Mouse (Mus musculus): Measurements from ENCODE around the gene Snrpd2. TPM values are rescaled to one million over a fixed set of nuclear protein-coding genes. Genes with fewer than 3 reads are reported as not detected.

Gene Snrpd2
- polyA plus RNA-seq, 1 experiment from 2014 or later = 167 TPM

DNA sequence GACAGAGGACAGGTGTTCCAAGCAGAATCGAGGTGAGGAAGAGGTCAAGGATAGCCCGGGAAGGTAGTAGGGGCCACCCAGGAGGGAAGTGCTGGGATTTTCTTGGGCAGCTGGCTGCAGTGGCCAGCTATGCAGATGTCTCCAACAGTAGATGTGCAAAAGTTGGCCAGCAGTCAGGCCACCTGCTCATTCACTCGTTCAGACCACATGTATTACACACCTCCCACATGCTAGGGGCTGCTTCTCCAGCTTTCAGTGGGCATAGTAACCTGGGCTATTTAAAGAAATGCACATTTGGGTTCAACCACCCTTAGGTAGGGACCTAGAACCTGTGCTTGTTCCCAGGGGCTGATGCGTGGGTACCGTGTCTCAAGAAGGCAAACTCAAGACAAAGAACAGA is 21.8 kb upstream of the Snrpd2 start:
- ATAC-seq (ENCODE audit: insufficient number of reproducible peaks, insufficient read depth, low FRiP score, low TSS enrichment, low read depth) = no peak
- H3K27me3 ChIP-seq = no peaks in the 10 kb centered on the region
- H3K9me3 ChIP-seq = no peaks in the 10 kb centered on the region
- H3K36me3 ChIP-seq = peaks cover 26% of the 10 kb centered on the region
- H3K4me2 ChIP-seq = no peak overlapping the region
- peaks cover 13% of the 10 kb centered on the region for H3K4me1 ChIP-seq
- no peak overlapping the region; the same call in 1 of the 2 replicates for H3K27ac ChIP-seq
- WGBS = 89% methylated on average over 5 of the region's 5 CpGs
- no peak overlapping the region for H3K9ac ChIP-seq
- no peak overlapping the region for H3K4me3 ChIP-seq

- WGBS = 93% methylated on average over 5 of the region's 5 CpGs
- H3K4me3 ChIP-seq = no peak overlapping the region
- no peak for ATAC-seq (ENCODE audit: insufficient number of reproducible peaks, insufficient read depth, low FRiP score, low TSS enrichment, low read depth)
- peaks cover 13% of the 10 kb centered on the region for H3K4me1 ChIP-seq
- peaks cover 29% of the 10 kb centered on the region for H3K36me3 ChIP-seq
- H3K27ac ChIP-seq = no peak overlapping the region
- H3K4me2 ChIP-seq = no peak overlapping the region
- no peaks in the 10 kb centered on the region for H3K27me3 ChIP-seq
- no peaks in the 10 kb centered on the region for H3K9me3 ChIP-seq
- 0 out of 2 replicates have a peak overlapping the region, but pooled peaks have one; percentile 6 for H3K9ac ChIP-seq
Observed at GRCm38 (mm10) chr7:19129396-19129795, 20.1 kb upstream of the Snrpd2 start.

DNA sequence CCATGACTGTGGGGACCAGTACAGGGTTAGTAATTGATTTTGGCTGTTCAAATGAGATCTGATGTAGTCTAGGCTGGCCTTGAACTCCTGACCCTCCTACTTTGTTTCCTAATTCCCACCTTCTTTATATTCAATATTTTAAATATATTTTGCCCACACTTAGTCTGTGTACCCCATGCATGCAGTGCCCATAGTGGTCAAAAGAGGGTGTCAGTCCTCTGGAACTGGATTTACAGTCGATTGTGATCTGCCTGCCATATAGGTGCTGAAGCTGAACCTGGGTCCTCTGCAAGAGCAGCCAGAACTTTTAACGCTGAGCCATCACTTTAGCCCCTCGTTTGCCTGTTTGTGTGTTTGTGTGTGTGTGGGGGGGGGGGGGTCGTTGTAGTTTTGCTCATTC is 18.9 kb upstream of the Snrpd2 start:
- Histone ChIP-seq H3K27me3 (no peaks in the 10 kb centered on the region), H3K4me2 (peak overlapping the region; percentile 66), H3K4me3 (peak overlapping the region; percentile 51), H3K4me1 (peaks cover 13% of the 10 kb centered on the region), H3K36me3 (peaks cover 39% of the 10 kb centered on the region), H3K9ac (peak overlapping the region; percentile 54), H3K9me3 (no peaks in the 10 kb centered on the region), H3K27ac (peak overlapping the region; percentile 80)
- WGBS = 26% methylated on average over 4 of the region's 4 CpGs
- ATAC-seq (ENCODE audit: insufficient number of reproducible peaks, insufficient read depth, low FRiP score, low TSS enrichment, low read depth) = no peak

DNA sequence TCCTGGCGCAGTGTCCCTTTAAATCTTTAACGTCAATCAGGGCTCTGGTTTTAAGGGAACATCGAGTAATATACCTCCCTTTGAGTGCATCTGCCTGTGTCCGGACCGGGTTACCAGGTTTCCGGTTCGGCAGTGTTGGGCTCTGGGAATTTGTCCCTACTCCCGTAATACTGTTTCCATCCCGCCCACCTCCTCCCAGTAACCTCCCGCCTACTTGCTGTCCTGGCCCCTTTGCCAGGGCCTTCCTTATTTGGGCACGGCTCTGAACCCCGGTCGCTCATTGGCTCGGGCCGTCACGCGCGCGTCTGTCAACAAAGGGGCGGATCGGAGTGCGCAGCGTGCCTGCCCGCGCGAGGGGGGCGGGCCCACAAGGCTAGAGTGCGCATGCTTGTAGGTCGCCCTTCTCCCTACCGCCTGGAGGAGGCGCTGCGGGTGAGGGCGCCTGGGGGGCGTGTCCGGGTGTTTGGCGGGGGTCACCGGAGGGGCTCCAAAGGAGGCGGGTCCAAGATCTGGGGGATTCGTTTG is 18.1 kb upstream of the Snrpd2 start:
- peak overlapping the region; percentile 69 for H3K9ac ChIP-seq
- under 1% methylated on average over 39 of the region's 39 CpGs for WGBS

DNA sequence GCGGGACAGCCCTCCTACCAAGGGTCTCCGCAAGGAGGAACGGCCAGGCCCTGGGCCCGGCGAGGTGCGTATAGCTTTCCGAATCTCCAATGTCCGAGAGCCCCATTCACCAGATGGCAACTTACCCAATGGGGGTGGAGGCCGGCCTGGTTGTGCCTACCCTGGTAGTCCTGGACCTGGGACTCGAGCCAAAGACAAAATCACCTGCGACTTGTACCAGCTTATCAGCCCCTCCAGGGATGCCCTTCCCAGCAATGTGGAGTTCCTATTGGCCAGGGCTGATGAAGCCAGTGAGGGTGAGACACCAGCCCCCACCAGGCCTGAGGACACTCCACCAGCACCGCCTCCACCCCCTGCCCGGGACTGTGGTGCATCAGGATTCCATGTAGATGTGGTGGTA is 13.4 kb upstream of the Snrpd2 start:
- H3K27ac ChIP-seq = no peak overlapping the region
- ATAC-seq (ENCODE audit: insufficient number of reproducible peaks, insufficient read depth, low FRiP score, low TSS enrichment, low read depth) = no peak
- H3K9ac ChIP-seq = no peak overlapping the region
- no peaks in the 10 kb centered on the region for H3K9me3 ChIP-seq
- no peak overlapping the region for H3K4me2 ChIP-seq
- H3K27me3 ChIP-seq = no peaks in the 10 kb centered on the region
- no peak overlapping the region for H3K4me3 ChIP-seq
- peaks cover 5% of the 10 kb centered on the region; the same call in 1 of the 2 replicates for H3K4me1 ChIP-seq
- WGBS = 95% methylated on average over 13 of the region's 13 CpGs
- H3K36me3 ChIP-seq = peaks cover 67% of the 10 kb centered on the region

More for the DNA sequence above, 18.1 kb upstream of the Snrpd2 start:
- Histone ChIP-seq H3K4me2 (peak overlapping the region; percentile 66), H3K27me3 (no peaks in the 10 kb centered on the region), H3K4me3 (peak overlapping the region; percentile 51), H3K9me3 (no peaks in the 10 kb centered on the region), H3K27ac (peak overlapping the region; percentile 80), H3K36me3 (peaks cover 41% of the 10 kb centered on the region), H3K4me1 (peaks cover 13% of the 10 kb centered on the region)
- peak; percentile 98 for ATAC-seq (ENCODE audit: insufficient number of reproducible peaks, insufficient read depth, low FRiP score, low TSS enrichment, low read depth)

DNA sequence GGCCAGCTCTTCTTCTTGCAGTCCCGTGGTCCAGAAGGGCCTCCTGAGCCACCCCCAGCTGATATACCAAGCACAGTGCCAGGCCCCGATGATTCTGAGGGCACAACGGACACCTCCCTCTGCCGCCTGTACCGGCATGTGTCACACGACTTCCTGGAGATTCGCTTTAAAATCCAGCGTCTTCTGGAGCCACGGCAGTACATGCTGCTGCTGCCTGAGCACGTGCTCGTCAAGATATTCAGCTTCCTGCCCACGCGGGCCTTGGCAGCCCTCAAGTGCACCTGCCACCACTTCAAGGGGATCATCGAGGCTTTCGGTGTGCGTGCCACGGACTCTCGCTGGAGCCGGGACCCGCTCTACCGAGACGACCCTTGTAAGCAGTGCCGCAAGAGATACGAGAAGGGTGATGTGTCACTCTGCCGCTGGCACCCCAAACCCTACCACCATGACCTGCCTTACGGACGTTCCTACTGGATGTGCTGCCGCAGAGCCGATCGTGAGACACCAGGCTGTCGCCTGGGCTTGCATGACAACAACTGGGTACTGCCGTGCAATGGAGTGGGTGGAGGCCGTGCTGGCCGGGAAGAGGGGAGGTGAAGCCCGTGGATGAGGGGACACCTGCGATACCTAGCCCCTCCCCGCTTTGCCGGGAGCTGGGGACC is 12.7 kb upstream of the Snrpd2 start:
- no peaks in the 10 kb centered on the region for H3K9me3 ChIP-seq
- no peak overlapping the region for H3K9ac ChIP-seq
- peaks cover 4% of the 10 kb centered on the region; the same call in 1 of the 2 replicates for H3K4me1 ChIP-seq
- H3K27ac ChIP-seq = no peak overlapping the region
- no peak overlapping the region for H3K4me2 ChIP-seq
- no peak overlapping the region for H3K4me3 ChIP-seq
- 92% methylated on average over 38 of the region's 38 CpGs for WGBS
- no peak for ATAC-seq (ENCODE audit: insufficient number of reproducible peaks, insufficient read depth, low FRiP score, low TSS enrichment, low read depth)
- H3K27me3 ChIP-seq = no peaks in the 10 kb centered on the region
- H3K36me3 ChIP-seq = peaks cover 70% of the 10 kb centered on the region

DNA sequence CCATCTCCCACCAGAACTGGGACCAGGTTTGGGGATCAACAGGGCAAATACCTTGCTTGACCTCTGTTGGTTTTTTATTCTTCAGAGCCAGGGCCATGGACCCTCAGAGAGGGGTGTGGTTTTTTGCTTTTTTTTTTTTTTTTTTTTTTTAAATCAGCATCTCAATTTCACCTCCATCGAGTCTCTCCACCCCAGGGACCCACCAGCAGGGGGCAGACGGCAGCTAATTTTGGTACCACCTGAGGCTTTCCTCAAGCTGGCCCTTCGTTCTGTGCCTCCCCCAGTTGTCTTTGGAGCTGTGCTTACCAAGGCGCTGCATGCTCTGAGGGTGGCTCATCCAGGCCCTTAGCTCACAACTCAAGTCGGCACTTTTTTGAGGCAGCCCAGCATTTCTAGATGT is 12.1 kb upstream of the Snrpd2 start:
- H3K4me3 ChIP-seq = no peak overlapping the region
- H3K4me2 ChIP-seq = no peak overlapping the region
- H3K9me3 ChIP-seq = no peaks in the 10 kb centered on the region
- H3K36me3 ChIP-seq = peaks cover 74% of the 10 kb centered on the region
- WGBS = 48% methylated on average over 5 of the region's 5 CpGs
- H3K9ac ChIP-seq = no peak overlapping the region
- no peaks in the 10 kb centered on the region for H3K4me1 ChIP-seq
- no peaks in the 10 kb centered on the region for H3K27me3 ChIP-seq
- ATAC-seq (ENCODE audit: insufficient number of reproducible peaks, insufficient read depth, low FRiP score, low TSS enrichment, low read depth) = no peak
- H3K27ac ChIP-seq = no peak overlapping the region

GRCm38 (mm10) chr7:19146793-19147192 is 2.7 kb upstream of the Snrpd2 start:
- H3K27me3 ChIP-seq = no peaks in the 10 kb centered on the region
- peaks cover 29% of the 10 kb centered on the region for H3K4me1 ChIP-seq
- H3K36me3 ChIP-seq = peaks cover 15% of the 10 kb centered on the region
- H3K4me3 ChIP-seq = no peak overlapping the region
- no peak overlapping the region for H3K9ac ChIP-seq
- H3K27ac ChIP-seq = no peak overlapping the region
- no peak overlapping the region for H3K4me2 ChIP-seq
- H3K9me3 ChIP-seq = no peaks in the 10 kb centered on the region
- no peak for ATAC-seq (ENCODE audit: insufficient number of reproducible peaks, insufficient read depth, low FRiP score, low TSS enrichment, low read depth)
- 83% methylated on average over 10 of the region's 10 CpGs for WGBS

- Histone ChIP-seq H3K4me1 (peaks cover 29% of the 10 kb centered on the region), H3K4me2 (peak overlapping the region; percentile 86), H3K27me3 (no peaks in the 10 kb centered on the region), H3K27ac (no peak overlapping the region), H3K9ac (0 out of 2 replicates have a peak overlapping the region, but pooled peaks have one; percentile 72), H3K4me3 (peak overlapping the region; percentile 77; the same call in 1 of the 2 replicates), H3K9me3 (no peaks in the 10 kb centered on the region), H3K36me3 (peaks cover 19% of the 10 kb centered on the region)
- 46% methylated on average over 6 of the region's 6 CpGs for WGBS
- no peak for ATAC-seq (ENCODE audit: insufficient number of reproducible peaks, insufficient read depth, low FRiP score, low TSS enrichment, low read depth)
Observed at GRCm38 (mm10) chr7:19147497-19148045, 2.0 kb upstream of the Snrpd2 start.

GRCm38 (mm10) chr7:19148180-19148874 is 1.2 kb upstream of the Snrpd2 start:
- H3K27me3 ChIP-seq = no peaks in the 10 kb centered on the region
- 10% methylated on average over 20 of the region's 20 CpGs for WGBS
- H3K27ac ChIP-seq = peak overlapping the region; percentile 85

DNA sequence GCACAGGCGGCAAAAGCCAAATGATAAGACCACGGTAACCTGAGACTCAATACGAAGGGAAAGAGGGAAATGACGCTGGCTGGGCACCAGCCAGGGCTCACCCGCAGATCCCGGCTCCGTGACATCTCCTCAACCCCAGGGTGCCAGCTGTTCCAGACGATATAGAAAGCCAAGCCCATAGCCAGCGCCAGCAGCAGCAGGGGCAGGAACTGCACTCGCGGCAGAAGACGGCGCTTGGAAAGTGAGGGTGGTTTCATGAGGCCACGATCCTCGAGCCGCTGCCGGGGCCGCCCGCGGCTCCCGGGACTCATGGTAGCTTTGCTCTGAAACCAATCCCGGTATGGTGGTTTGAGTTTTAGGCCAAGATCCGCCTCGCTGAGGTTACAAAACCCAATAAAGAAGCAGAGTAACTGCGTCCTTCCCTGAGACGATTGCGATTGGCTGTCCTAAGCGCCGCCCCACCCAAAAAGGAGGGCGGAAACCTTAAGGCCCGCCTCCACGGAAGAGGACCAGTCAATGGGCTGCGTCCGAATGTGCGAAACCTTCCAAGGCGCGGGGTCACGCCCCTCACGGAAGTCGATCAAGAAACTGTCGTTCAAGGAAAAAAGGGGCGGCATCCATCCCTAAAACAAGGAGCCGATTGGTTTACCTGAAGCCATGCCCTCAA is 514 bp upstream of the Snrpd2 start, which contains the start of gene Qpctl:
Gene Qpctl, minus strand, starts transcription at position 417 of the 667 bp plus-strand sequence.
- Histone ChIP-seq H3K27me3 (no peaks in the 10 kb centered on the region), H3K9ac (peak within 1 kb of the TSS; percentile 83), H3K4me1 (peaks cover 29% of the 10 kb centered on the region), H3K36me3 (peaks cover 33% of the 10 kb centered on the region), H3K27ac (peak within 1 kb of the TSS; percentile 85), H3K9me3 (no peaks in the 10 kb centered on the region), H3K4me3 (peak within 1 kb of the TSS; percentile 77), H3K4me2 (peak within 1 kb of the TSS; percentile 86)
- ATAC-seq (ENCODE audit: insufficient number of reproducible peaks, insufficient read depth, low FRiP score, low TSS enrichment, low read depth) = peak; percentile 96
- under 1% methylated on average over 43 of the region's 43 CpGs for WGBS

More at GRCm38 (mm10) chr7:19148180-19148874, 1.2 kb upstream of the Snrpd2 start:
- Histone ChIP-seq H3K9me3 (no peaks in the 10 kb centered on the region), H3K4me2 (peak overlapping the region; percentile 86), H3K9ac (peak overlapping the region; percentile 72), H3K4me3 (peak overlapping the region; percentile 77), H3K36me3 (peaks cover 27% of the 10 kb centered on the region), H3K4me1 (peaks cover 29% of the 10 kb centered on the region)
- no peak for ATAC-seq (ENCODE audit: insufficient number of reproducible peaks, insufficient read depth, low FRiP score, low TSS enrichment, low read depth)

Data from embryonic facial prominence, embryonic 13.5 days (tissue).